Mouse (Mus musculus) liver (tissue): ENCODE measurements around the gene Rrm1.
"Not testable (repeated sequence)": the region's sequence is repeated elsewhere in the genome, so short reads cannot be mapped to it uniquely, and the experiment has no call there.

Experiments used
- DNase-seq: peaks from one replicate; pipeline ENCODE4 v3.0.0-alpha.2; 2020; ENCODE audit warnings: mixed read lengths

Rrm1 gene

DNA sequence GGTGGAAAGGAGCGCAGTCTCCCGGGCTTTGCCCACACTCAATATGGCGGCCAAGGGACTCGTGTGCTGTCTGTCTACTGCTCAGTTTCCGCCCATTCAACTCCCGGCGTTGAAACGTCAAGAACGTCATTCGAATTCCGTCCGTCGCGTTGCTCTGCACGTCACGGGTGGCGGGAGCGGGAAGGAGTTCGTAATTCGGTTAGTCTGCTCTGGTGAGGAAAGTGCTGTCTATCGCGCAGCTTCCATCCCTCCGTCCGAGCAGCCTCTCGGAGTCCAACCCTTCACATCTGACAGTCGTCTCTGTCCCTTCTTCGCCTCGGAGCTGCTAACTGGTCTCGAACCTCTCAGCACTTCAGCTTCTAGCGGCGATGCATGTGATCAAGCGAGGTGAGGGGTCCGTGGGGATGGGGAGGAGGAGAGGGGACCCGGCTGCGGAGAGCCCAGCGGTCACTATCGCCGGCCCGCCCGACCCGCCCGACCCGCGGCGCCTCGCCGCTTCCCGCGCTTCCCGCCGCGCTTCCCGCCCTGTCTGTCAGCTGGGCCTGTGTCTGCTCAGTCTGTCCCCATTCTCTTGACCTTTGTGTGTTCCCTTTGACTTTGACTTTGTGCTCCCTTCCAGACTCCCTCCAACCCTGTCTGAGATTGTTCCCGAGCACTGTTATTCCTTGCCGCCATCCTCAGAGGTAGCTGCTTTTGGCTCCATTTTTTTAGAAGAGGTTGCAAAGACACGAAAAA lies at the start of gene Rrm1:
Gene Rrm1, plus strand, starts transcription at position 39 of the 735 bp plus-strand sequence.
- peak; percentile 94 for DNase-seq

DNA sequence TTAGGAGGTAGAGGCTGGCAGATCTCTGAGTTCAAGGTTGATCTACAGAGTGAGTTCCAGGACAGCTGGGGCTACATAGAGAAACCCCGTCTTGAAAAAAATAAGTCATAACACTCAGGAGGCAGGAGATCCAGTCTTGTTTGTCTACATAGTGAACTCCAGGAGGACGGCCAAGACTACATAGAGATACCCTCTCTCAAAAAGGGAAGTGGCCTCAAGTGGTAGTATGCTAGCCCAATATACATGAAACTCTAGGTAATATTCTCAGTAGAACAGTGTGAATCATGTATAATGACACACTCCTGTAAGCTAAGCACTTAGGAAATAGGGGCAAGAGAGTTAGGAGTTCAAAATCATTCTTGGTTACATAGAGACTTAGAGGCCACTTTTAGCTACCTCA lies 47.6 kb upstream of the Rrm1 start:
- no peak for DNase-seq

DNA sequence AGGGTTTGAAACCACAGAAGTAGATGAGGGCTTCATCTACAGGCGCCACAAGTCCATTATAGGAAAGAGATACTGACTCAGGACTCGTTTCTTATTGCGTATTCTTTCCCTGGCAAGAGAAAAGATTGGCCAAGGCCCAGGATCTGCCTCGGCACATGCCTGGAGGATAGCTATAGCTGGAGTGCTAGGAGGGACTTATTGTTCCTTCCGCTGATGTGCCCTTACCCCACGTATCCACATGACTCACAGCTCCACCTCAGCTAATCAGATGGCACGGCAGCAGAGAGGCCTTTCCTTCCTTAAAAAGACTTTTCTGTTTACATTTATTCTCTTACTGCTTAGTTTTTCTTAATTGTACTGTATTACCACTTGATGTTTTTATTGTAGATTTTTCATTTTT lies 45.6 kb upstream of the Rrm1 start:
- DNase-seq, result no peak

DNA sequence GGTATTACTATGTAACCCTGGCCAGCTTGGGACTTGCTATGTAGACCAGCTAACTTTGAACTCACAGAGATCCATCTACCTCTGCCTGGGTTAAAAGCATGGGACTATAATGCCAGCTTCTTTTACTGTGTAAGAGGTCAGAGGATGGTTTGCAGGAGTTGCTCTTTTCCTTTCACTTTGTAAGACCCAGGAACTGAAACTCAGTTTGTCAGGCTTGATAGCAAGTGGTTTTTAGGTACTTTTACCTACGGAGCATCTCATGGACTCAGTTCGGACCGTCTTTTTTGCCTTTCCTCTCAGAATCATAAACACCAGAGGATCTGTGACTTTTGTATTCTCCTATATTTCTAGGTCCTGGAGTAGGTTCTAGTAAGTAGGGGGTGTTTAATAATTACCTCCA lies 45.2 kb upstream of the Rrm1 start:
- DNase-seq, result no peak

DNA sequence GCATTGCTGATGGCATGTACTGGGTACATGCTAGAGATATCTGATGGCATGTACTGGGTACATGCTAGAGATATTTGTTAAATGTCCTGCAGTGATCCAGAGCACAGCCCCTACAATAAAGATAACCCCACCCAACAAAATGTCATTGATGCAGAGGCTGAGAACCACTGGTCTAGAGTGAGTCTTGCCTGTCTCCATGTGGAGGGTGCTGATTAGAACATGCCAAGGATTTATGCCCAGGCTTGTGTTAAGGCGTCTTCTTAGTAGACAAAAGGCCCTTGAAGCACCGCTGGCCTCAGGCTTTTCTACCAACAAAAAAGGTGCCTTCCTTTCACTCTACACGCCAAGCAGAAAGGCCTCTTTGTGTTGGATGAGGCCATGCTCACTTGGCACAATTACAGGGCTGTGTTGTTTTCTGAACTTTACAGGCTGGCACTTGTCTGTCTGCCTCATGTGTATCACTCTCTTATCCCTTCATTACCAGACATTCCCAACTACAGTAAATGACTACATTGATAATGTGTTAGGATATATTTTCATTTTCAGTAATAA lies 42.2 kb upstream of the Rrm1 start:
- no peak for DNase-seq

DNA sequence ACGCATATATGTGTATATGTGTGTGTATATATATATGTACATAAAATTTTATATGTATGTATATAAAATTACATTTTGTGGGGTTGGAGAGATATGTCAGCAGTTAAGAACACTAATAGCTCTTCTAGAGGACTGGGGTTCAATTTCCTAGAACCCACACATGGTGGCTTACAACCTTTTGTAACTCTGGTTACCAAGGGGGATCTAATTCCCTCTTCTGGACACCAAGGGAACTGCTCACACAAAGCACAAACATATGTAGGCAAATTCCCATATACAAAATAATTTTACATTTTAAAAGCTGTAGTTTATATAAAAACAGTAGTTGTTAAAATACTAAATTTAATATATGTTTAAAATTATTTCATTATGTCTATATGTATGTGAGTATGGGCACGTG lies 37.4 kb upstream of the Rrm1 start:
- no peak for DNase-seq

DNA sequence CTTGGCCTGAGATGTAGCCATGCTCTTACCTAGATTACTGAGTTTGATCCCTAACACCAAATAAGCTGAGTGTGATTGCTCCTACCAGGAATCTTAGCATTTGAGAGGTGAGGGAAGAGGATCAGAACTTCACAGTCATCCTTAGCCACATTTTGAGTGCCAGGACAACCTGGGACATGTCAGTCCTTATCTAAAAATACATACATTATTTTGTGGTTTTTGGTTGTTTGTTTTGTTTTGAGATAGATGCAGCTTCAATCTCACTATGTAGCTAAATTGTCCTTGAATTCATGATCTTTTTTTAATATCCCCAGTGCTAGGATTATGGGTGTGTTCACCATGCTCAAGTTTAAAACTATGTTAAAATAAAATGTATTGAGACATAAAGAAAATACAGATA lies 34.1 kb upstream of the Rrm1 start:
- no peak for DNase-seq

DNA sequence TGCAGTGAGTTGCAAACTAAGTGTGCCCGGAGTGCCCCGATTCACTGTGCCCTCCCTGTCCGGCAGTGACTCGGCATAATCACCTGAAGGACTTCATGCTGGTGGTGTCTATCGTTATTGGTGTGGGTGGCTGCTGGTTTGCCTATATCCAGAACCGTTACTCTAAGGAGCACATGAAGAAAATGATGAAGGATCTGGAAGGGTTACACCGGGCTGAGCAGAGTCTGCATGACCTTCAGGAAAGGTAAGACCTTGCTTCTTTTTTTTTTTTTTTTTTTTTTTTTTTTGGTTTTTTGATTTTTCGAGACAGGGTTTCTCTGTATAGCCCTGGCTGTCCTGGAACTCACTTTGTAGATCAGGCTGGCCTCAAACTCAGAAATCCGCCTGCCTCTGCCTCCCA lies 26.2 kb upstream of the Rrm1 start:
- not testable (repeated sequence) for DNase-seq

DNA sequence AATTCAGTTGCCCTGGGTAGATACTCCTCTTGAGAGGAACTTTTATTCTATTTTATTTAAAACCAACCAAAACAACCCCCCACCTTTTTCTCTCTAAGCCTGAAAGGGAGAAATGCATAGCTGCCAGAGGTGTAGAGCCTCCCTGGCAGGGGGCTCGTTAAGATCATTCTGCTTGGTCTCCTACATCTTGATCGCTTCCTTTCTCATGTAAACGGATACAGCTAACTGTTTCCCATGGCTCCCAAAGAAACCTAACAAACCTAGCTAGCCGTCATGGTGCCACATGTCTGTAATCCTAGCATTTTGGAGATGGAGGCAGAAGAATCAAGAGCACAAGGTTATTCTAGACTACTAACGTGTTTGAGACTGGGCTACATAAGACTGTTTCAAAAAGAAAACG lies 25.7 kb upstream of the Rrm1 start:
- DNase-seq, result no peak

DNA sequence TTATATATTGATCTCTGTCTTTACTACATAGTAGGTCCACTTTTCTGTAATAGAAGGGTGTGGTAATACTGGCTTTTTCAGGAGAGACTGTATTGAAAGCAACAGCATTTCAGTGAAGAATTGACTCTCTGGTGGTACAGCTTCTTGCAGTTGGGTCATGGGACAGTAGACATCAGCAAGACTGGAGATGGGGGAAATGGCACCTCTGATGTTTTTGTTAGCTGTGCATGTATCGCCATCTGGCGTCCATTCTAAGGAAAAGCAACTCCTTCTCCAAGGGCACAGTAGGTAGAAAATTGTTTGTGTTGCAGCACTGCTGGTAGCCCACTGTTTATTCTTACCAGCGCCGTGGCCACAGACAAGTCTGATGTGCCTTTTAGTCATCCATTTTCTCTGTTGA lies 24.1 kb upstream of the Rrm1 start:
- peak; percentile 34 for DNase-seq

DNA sequence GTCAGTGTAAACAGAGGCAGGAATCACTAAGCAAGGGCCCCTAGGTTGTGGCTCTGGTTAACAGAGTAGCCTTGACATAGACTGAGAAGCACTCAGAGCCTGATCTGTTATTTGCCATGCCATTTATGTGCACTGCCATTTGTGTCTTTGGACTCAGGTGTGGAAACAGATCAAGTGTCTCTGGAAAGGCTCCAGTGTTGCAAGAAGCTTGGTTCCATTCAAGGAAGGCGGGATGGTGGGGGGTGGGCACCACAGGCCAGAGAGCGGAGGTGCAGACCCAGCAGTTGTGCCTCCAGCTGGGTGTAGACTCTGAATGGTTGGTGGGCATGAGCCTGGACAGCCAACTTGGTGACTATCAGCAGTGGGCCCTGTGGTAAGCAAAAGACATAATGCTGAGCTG lies 19.5 kb upstream of the Rrm1 start:
- DNase-seq, result no peak

DNA sequence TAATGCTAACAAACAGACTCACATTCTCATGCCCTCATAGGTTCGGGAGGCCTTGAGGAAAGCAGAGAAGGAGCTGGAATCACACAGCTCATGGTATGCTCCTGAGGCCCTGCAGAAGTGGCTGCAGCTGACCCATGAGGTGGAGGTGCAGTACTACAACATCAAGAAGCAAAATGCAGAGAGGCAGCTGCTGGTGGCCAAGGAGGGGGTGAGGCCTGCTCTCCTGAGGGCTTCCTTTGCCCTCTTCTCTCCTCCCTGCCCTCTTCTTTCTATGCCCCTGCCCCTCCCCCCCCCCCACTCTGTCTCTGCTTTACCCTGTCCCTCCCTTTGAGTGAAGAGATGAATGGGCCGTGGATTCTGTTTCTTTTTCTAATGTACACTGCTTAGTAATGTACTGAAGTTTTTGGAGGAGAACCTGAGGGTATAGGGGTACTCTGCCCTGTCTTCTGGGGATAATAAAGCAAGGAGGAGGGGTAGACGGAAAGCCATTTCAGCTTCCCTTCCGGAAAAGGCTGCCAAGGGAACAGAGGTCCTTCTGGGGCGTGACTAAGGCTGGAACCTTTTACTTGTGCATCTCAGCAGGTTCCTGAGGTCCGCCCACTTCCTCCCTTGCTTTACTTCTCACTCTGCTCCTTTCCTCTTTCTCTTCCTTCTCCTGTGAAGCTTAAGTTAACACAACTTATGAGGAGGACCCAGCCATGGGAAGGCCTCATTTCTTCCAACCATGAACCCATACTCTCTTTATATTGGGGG lies 15.4 kb upstream of the Rrm1 start:
- DNase-seq, result peak; percentile 21

DNA sequence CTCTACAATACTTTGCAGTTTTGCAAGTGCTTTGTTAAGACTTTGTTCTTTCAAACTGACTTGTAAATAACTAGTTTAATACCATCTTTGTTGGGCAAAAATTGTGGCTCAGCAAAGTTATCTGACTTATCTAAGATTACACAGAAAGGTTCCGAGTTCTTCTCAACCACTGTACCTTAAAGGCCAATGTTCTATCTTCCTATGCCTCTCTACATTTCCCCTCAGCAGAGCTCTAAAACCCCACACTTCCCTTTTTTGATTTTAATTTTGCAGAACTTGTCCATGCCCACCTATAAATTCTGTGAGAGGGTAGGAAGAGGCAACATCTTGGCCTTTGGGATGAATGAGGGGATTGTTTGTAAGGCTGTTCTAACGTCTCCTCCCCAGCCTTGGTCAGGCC lies 7.2 kb upstream of the Rrm1 start:
- DNase-seq, result no peak

DNA sequence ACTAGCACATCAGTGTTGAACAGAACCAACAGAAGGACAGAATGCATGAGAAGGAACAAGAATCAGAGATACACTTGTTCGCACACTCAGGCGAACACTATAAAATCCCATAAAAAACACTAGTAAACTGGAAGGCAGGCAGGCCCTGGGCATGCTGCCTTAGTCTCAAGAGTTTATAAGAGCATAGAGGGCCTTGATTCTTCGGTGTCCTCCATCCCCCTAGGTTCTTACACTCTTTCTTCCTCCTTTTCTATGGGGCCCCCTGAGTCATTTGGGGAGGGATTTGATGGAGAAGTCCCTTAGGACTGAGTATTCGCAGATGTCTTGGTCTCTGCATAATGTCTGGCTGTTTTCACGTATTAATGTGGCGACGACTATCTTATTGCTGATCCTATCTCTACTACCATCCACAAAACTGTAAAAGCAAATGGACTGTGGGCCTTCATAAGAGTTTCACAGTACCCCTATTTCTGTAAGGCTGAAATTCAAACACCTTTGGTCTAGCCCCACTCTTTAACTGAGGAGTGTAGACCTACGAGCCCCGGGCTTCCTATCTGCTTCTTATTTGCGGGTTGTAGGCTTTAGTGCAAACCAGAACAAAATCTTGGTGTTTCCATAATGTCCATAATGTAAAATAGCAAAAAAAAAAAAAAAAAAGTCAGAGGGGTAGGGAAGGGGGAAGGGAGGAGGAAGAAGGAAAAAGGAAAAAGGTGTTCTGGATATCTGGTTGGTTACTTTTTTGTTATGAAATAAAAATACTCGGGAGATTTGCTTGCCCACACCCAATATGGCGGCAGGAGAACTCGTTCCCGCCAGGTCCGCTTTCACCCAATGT lies 456 bp upstream of the Rrm1 start:
- no peak for DNase-seq

DNA sequence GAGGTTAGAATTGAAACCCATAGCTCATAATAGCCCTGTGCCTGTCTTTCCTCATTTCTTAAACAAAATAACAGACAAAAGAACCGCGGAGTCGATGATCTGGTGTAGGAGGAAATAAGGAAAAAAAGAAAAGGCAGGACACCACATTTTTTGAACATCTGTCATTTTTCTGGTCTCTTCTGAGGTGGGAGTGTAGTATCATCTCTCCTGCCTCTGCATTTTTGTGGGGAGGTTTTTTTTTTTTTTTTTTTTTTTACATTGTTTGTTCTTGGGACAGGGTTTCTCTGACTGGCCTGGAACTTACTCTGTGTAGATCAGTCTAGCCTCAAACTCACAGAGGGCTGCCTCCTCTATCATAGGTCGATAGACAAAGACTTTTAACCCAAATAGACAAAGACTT lies 937 bp downstream of the Rrm1 start:
- DNase-seq, result no peak

DNA sequence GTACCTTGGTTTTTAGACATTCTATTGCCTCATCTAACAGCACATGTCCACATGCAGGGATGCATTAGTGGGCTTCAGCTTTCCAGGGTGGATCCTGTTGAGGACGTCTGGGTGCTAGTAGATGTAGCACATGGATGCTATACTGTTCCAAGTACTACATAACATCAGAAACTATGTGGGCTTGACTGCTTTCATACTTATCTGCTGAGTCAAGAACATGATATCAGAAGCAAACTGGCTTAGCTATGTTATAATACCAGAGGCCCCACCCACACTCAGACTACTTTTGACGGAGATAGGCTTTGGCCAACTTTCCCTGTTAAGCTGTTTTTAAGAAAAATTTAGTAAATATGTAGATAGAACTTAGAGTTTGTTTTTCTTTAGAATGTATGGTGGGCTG lies 2.8 kb downstream of the Rrm1 start:
- DNase-seq, result peak; percentile 60

DNA sequence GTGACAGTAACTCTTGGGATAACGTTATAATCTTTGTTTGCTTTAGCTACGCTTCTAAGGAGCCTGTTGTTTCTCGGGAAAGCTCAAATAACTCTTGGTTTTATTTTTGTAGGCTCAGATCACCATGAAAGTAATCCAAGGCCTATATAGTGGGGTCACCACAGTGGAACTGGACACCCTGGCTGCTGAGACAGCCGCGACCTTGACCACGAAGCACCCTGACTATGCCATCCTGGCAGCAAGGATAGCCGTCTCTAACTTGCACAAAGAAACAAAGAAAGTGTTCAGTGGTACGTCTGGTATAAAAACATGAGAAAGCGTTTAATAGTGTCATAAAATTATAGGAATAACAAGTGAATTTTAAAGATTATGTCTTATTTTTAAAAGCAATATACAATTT lies 4.9 kb downstream of the Rrm1 start:
- DNase-seq, result no peak

DNA sequence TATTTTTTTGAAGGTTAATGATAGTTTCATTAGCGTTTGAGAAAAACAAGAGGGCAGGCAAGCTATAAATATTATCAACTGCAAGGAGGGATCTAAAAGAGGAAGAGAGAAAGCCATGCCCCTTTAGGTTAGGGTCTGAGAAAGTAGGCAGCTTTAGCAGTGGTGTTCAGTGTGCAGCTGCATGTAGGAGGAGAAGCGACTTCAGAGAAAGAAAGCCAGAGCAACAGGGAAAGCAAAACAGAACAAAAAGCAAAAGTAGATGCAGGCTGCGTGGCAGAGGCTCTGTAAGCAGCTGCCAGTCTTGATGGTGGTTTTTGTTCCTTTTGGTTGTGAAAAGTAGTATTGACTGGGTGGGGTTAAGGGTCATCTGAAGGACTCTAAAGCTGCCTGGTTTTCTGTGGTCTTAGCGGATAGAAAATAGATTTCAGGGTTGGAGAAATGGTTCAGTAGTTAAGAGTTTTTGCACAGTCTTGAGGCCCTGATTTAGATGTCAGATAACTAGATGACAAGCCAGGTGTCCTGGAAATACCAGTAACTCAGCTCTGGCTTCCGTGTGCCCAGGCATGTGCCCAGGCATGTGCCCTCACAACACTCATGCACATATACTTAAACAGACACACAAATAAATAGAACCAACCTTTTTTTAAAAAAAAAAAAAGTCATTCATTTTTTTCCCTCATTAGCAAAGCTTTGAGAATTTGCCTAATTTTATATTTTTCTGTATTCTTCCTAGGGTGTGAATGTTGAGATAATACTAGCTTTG lies 17.3 kb downstream of the Rrm1 start:
- DNase-seq, result no peak

DNA sequence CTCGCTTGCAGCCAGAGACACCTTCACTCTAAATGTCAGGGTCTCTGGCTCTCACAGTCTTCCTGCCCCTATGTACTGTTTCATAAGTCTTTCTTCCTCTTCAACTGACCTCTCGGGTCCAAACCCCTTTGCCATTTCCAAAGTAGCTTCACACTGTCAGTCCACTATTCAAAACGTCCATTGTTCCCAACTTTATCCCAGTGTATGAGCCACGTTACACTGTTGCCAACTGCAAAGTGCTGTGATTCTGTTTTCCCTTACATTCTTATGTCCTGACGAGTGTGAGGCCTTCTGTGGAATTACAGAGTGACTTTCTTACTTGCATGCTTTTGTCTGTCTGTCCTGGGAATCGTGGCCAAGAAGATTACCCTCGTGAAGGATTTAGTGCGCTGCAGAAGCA lies 26.1 kb downstream of the Rrm1 start:
- no peak for DNase-seq

DNA sequence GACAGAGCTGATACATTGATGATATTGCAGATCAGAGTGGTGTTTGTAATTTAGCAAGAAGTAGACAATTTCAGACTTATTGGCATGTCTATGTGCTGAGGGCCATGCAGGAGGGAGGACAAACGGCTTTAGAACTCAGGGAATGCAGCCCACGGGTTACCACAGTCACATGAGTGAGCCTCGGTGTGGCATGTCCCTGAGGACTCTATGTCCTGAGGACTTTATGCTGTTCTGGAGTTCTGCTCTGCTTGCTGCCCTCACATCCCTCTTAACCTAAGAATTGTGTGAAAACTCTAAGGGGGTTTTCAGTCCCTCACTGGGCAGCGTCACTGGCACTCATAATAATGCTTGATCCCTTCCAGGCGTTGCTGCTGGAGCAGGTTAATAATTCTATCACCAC lies 31.2 kb downstream of the Rrm1 start:
- DNase-seq, result no peak

DNA sequence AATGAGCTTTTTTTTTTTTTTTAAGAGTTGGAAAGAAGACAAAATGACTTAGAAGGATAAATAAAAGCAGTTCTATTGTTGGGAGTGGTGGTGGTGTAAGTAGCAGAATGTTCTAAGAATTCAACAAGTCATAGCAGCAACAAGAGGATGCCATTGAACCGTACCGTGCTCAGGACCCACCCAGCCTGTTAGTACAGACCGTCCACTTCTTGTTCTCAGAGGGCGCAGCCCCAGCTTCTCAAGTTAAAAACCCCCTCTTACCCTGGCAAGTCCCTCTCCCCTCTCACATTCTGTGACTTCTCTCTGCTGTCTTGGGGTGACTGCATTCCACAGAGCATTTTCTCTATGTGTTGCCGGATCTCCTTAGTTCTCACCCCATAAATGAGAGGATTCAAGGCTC lies 35.1 kb downstream of the Rrm1 start:
- DNase-seq, result no peak

DNA sequence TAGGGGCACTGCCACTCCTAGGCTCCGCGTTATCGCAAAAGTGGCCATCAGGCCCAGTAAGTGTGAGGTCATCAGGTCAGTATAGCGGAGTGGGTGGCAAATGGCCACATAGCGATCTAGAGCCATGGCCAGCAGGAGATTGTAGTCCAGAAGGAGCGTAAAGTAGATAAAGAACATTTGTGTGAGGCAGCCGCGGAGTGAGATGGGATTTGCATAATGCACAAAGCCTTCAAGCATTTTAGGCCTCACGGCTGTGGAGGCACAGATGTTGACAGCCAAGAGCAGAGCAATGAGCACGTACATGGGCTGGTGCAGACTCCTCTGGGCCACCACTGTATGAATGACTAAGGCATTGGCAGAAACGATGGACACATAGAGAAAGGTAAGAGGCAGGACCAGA lies 35.9 kb downstream of the Rrm1 start:
- DNase-seq, result no peak

DNA sequence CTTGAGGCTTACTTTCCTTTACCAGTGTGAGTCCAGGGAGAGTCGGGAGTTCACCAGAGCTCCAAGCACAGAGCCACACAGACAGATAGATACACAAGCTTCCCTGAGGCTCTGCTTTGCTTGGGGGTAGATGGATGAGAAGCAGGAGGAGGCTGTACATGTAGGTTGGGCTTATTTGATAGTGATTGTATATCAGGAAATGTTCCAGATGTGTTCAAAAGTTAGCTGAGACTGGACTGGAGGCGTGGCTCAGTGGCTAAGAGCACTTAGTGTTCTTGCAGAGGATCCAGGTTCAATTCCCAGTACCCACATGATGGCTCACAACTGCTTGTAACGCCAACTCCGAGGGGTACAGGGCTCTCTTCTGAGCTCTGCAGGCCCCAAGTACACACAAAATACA lies 36.9 kb downstream of the Rrm1 start:
- no peak for DNase-seq
